Mouse (Mus musculus) neural tube, embryonic 11.5 days (tissue): ENCODE measurements around the gene Aff3. TPM values are rescaled to one million over a fixed set of nuclear protein-coding genes. Genes with fewer than 3 reads are reported as not detected.

Experiments used
- ATAC-seq: fragments of 200-750 bp; cut with Nextera tagmentation; 2 replicates; pipeline ENCODE4 v1.8.0; 2017; ENCODE audit warnings: moderate number of reproducible peaks, mild to moderate bottlenecking, moderate TSS enrichment, moderate library complexity; ENCODE audit not compliant: insufficient read depth, low FRiP score, low TSS enrichment
- DNase-seq: peaks from one replicate; pipeline ENCODE4 v3.0.0-alpha.2; 2015; ENCODE audit warnings: low spot score
- H3K27ac ChIP-seq: fragments of 300-500 bp; sonication (generic); 2 replicates; pipeline ENCODE4 v1.5.1; 2014; ENCODE audit warnings: low read depth, mild to moderate bottlenecking, low read length
- H3K27me3 ChIP-seq: fragments of 300-500 bp; sonication (generic); 2 replicates; pipeline ENCODE4 v1.6.1; 2014; ENCODE audit warnings: mild to moderate bottlenecking, low read length, mixed read lengths; ENCODE audit not compliant: control insufficient read depth, insufficient read depth
- H3K36me3 ChIP-seq: fragments of 300-500 bp; sonication (generic); 2 replicates; pipeline ENCODE4 v1.6.1; 2014; ENCODE audit warnings: mild to moderate bottlenecking, low read length, moderate library complexity, mixed read lengths; ENCODE audit not compliant: control insufficient read depth, insufficient read depth
- H3K4me1 ChIP-seq: fragments of 300-500 bp; sonication (generic); 2 replicates; pipeline ENCODE4 v1.6.1; 2014; ENCODE audit warnings: low read length, mixed read lengths; ENCODE audit not compliant: control insufficient read depth, insufficient read depth
- H3K4me2 ChIP-seq: fragments of 300-500 bp; sonication (generic); 2 replicates; pipeline ENCODE4 v1.6.1; 2014; ENCODE audit warnings: low read depth, mild to moderate bottlenecking, moderate library complexity
- H3K4me3 ChIP-seq: fragments of 300-500 bp; sonication (generic); 2 replicates; pipeline ENCODE4 v1.5.1; 2014; ENCODE audit warnings: low read depth, low read length
- H3K9ac ChIP-seq: fragments of 300-500 bp; sonication (generic); 2 replicates; pipeline ENCODE4 v1.6.1; 2014; ENCODE audit warnings: mild to moderate bottlenecking, low read length
- H3K9me3 ChIP-seq: fragments of 300-500 bp; sonication (generic); 2 replicates; pipeline ENCODE4 v1.6.1; 2016; ENCODE audit warnings: low read length; ENCODE audit not compliant: control insufficient read depth
- WGBS: fragments of 180-500 bp; shearing (Covaris S2); extraction: QIAGEN DNeasy Blood & Tissue Kit; methylation state at CpG from one replicate; pipeline ENCODE4 v1.1.7; 2014; 5-methylcytosine and 5-hydroxymethylcytosine counted together
- polyA plus RNA-seq: library from polyadenylated mRNA; unstranded; fragments of >200 nt; fragmentation: Nextera tagmentation; extraction: Ambion mirVana; gene quantifications from 2 replicates; pipeline ENCODE4 v1.2.1, GENCODE M21; 2014

Gene Aff3
- polyA plus RNA-seq, 1 experiment from 2014 or later: 33.3 TPM

DNA sequence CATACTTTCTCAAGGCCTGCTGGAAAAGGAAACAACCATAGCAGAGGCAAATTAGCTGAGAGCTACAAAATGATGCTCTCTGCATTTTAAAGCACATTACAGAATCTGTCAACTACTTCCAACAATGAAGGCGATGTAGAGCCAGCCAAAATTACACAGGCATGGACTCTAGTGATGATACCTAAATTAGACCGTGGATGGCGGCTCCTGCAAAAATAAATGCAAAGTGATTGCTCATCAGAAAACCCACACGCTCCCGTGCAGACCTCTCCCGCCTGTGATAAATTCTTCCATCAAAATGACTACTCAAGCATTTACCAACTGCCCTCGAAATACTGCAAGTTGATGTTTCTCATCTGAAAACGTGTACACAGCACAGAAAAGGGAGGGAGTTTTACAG is 295.6 kb downstream of the Aff3 start:
- Histone ChIP-seq H3K27me3 (no peaks in the 10 kb centered on the region), H3K4me1 (no peaks in the 10 kb centered on the region), H3K9me3 (no peaks in the 10 kb centered on the region), H3K36me3 (no peaks in the 10 kb centered on the region), H3K4me2 (no peak overlapping the region), H3K27ac (no peak overlapping the region), H3K9ac (no peak overlapping the region), H3K4me3 (no peak overlapping the region)
- 63% methylated on average over 8 of the region's 8 CpGs for WGBS
- DNase-seq: no peak
- no peak for ATAC-seq

- H3K27ac ChIP-seq: no peak overlapping the region
- DNase-seq (no peak), ATAC-seq (no peak)
- WGBS: 80% methylated on average over 6 of the region's 6 CpGs
- H3K9me3 ChIP-seq: no peaks in the 10 kb centered on the region
- no peak overlapping the region for H3K4me3 ChIP-seq
- no peaks in the 10 kb centered on the region for H3K36me3 ChIP-seq
- no peak overlapping the region for H3K9ac ChIP-seq
- H3K4me1 ChIP-seq: no peaks in the 10 kb centered on the region
- H3K27me3 ChIP-seq: no peaks in the 10 kb centered on the region
- H3K4me2 ChIP-seq: no peak overlapping the region
Observed at GRCm38 (mm10) chr1:38368081-38368689, 296.6 kb downstream of the Aff3 start.

GRCm38 (mm10) chr1:38367404-38368080 is 297.2 kb downstream of the Aff3 start:
- no peak overlapping the region for H3K27ac ChIP-seq
- H3K9me3 ChIP-seq: no peaks in the 10 kb centered on the region
- H3K4me1 ChIP-seq: no peaks in the 10 kb centered on the region
- H3K4me3 ChIP-seq: no peak overlapping the region
- no peaks in the 10 kb centered on the region for H3K27me3 ChIP-seq
- ATAC-seq (no peak), DNase-seq (no peak)
- 87% methylated on average over 14 of the region's 14 CpGs for WGBS
- H3K9ac ChIP-seq: no peak overlapping the region
- no peak overlapping the region for H3K4me2 ChIP-seq
- no peaks in the 10 kb centered on the region for H3K36me3 ChIP-seq

- DNase-seq: no peak
- WGBS: 75% methylated on average over 2 of the region's 2 CpGs
- no peaks in the 10 kb centered on the region for H3K4me1 ChIP-seq
Observed at GRCm38 (mm10) chr1:38363856-38364255, 300.9 kb downstream of the Aff3 start.

GRCm38 (mm10) chr1:38362275-38362674 is 302.5 kb downstream of the Aff3 start:
- no peaks in the 10 kb centered on the region for H3K9me3 ChIP-seq
- H3K36me3 ChIP-seq: no peaks in the 10 kb centered on the region
- DNase-seq (no peak), ATAC-seq (no peak)
- H3K4me1 ChIP-seq: no peaks in the 10 kb centered on the region
- WGBS: 95% methylated on average over 3 of the region's 3 CpGs
- no peak overlapping the region for H3K9ac ChIP-seq
- H3K4me2 ChIP-seq: no peak overlapping the region
- H3K27me3 ChIP-seq: no peaks in the 10 kb centered on the region
- H3K4me3 ChIP-seq: no peak overlapping the region
- no peak overlapping the region for H3K27ac ChIP-seq

More at GRCm38 (mm10) chr1:38363856-38364255, 300.9 kb downstream of the Aff3 start:
- no peaks in the 10 kb centered on the region for H3K9me3 ChIP-seq
- no peak overlapping the region for H3K27ac ChIP-seq
- no peak overlapping the region for H3K4me3 ChIP-seq
- H3K36me3 ChIP-seq: no peaks in the 10 kb centered on the region
- ATAC-seq: no peak
- H3K4me2 ChIP-seq: no peak overlapping the region
- H3K9ac ChIP-seq: no peak overlapping the region
- no peaks in the 10 kb centered on the region for H3K27me3 ChIP-seq

- Histone ChIP-seq H3K9me3 (no peaks in the 10 kb centered on the region), H3K36me3 (no peaks in the 10 kb centered on the region), H3K9ac (no peak overlapping the region), H3K4me2 (no peak overlapping the region), H3K27ac (no peak overlapping the region), H3K4me1 (no peaks in the 10 kb centered on the region), H3K4me3 (no peak overlapping the region), H3K27me3 (no peaks in the 10 kb centered on the region)
- WGBS: 88% methylated on average over 26 of the region's 26 CpGs
- DNase-seq (no peak), ATAC-seq (no peak)
Observed at GRCm38 (mm10) chr1:38358797-38359349, 305.9 kb downstream of the Aff3 start.

DNA sequence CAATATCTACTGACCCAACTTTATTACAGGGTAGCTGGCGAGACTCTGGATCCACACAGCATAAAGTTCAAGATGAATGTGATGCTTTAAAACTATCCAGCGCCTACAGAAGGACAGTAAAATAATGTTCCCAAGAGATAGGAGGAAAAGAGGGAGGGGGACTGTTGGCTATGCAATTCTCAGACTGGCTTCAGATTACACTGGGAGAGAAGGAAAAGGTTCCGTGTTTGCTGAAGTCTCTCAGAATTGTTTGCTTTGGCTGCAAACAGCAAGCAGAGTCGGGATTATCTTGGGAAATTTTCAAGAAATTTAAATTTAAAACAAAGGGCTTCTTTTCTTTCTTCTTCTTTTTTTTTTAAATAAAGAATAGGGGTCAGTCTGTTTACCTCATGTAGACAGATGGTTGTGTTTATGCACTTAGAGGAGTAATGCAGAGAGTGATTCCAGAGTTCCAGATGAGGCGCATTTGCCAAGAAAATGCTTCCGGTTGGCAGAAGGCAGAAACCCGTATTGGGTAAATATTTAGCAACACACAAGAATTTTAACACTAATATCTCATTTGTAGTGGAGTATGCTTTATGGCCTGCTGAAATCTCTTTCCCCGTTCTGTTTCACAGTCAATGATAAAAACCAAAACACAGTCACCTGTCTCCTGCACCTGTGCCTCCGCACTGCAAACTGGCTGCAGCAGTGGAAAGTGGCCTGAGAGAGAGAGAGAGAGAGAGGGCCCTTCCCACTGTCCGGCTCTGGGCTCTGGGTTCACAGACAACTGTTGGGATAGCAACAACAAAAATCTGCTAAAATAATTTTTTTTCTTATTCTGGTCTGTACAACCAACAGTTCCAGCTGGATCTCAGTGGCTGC is 306.6 kb downstream of the Aff3 start:
- H3K9me3 ChIP-seq: no peaks in the 10 kb centered on the region
- DNase-seq: no peak
- H3K27ac ChIP-seq: no peak overlapping the region
- H3K4me3 ChIP-seq: no peak overlapping the region
- H3K9ac ChIP-seq: no peak overlapping the region
- H3K4me2 ChIP-seq: no peak overlapping the region
- H3K36me3 ChIP-seq: no peaks in the 10 kb centered on the region
- no peaks in the 10 kb centered on the region for H3K4me1 ChIP-seq
- ATAC-seq: no peak
- 78% methylated on average over 10 of the region's 10 CpGs for WGBS
- H3K27me3 ChIP-seq: no peaks in the 10 kb centered on the region

- H3K9me3 ChIP-seq: no peaks in the 10 kb centered on the region
- H3K9ac ChIP-seq: no peak overlapping the region
- 84% methylated on average over 4 of the region's 4 CpGs for WGBS
- no peaks in the 10 kb centered on the region for H3K36me3 ChIP-seq
- H3K4me2 ChIP-seq: no peak overlapping the region
- no peak for DNase-seq
- no peak for ATAC-seq
- H3K27me3 ChIP-seq: no peaks in the 10 kb centered on the region
- no peak overlapping the region for H3K4me3 ChIP-seq
- no peak overlapping the region for H3K27ac ChIP-seq
- H3K4me1 ChIP-seq: no peaks in the 10 kb centered on the region
Observed at GRCm38 (mm10) chr1:38354585-38354984, 310.2 kb downstream of the Aff3 start.
